Mouse (Mus musculus): Measurements from ENCODE around the gene Txnrd2. TPM values are rescaled to one million over a fixed set of nuclear protein-coding genes. Genes with fewer than 3 reads are reported as not detected.

Gene Txnrd2
- polyA plus RNA-seq, 2 experiments: 13.4 to 13.6 TPM

- peaks cover 18% of the 10 kb centered on the region for H3K4me1 ChIP-seq (ENCODE audit: control insufficient read depth, insufficient read depth, low read length)
- H3K36me3 ChIP-seq (ENCODE audit: control insufficient read depth, insufficient read depth, low read length): no peaks in the 10 kb centered on the region
- ATAC-seq (ENCODE audit: low FRiP score, low read depth) (no peak), DNase-seq (ENCODE audit: low spot score) (no peak)
- H3K9ac ChIP-seq (ENCODE audit: low read depth, low read length, severe bottlenecking): 0 out of 2 replicates have a peak overlapping the region, but pooled peaks have one; percentile 16
- H3K9me3 ChIP-seq (ENCODE audit: control insufficient read depth, low read length): no peaks in the 10 kb centered on the region
- no peak overlapping the region for H3K4me2 ChIP-seq (replicated peaks; ENCODE audit: low read depth, low read length, severe bottlenecking)
- no peak overlapping the region for H3K4me3 ChIP-seq (replicated peaks; ENCODE audit: low read length)
- no peak for TF ChIP-seq POLR2A (IDR thresholded peaks at IDR 0.05; ENCODE audit: borderline replicate concordance, extremely low read depth, insufficient read depth, insufficient read length)
- no peak overlapping the region for H3K27ac ChIP-seq (replicated peaks; ENCODE audit: low read depth, low read length)
- H3K27me3 ChIP-seq (ENCODE audit: control insufficient read depth, insufficient read depth, low read length): no peaks in the 10 kb centered on the region
These were observed 21.1 kb downstream of the Txnrd2 start for GRCm38 (mm10) chr16:18447243-18447642.

GRCm38 (mm10) chr16:18448104-18448503, 21.9 kb downstream of the Txnrd2 start:
- no peak overlapping the region for H3K4me3 ChIP-seq (replicated peaks; ENCODE audit: low read length)
- TF ChIP-seq POLR2A (IDR thresholded peaks at IDR 0.05; ENCODE audit: borderline replicate concordance, extremely low read depth, insufficient read depth, insufficient read length): no peak
- H3K9me3 ChIP-seq (ENCODE audit: control insufficient read depth, low read length): no peaks in the 10 kb centered on the region
- no peak overlapping the region for H3K9ac ChIP-seq (ENCODE audit: low read depth, low read length, severe bottlenecking)
- 41% methylated on average over 6 of the region's 6 CpGs for WGBS
- peaks cover 23% of the 10 kb centered on the region for H3K4me1 ChIP-seq (ENCODE audit: control insufficient read depth, insufficient read depth, low read length)
- no peak overlapping the region for H3K27ac ChIP-seq (replicated peaks; ENCODE audit: low read depth, low read length)
- H3K36me3 ChIP-seq (ENCODE audit: control insufficient read depth, insufficient read depth, low read length): no peaks in the 10 kb centered on the region
- ATAC-seq (ENCODE audit: low FRiP score, low read depth): no peak; the same call in 1 of the 2 replicates
- H3K4me2 ChIP-seq (replicated peaks; ENCODE audit: low read depth, low read length, severe bottlenecking): no peak overlapping the region
- no peak for DNase-seq (ENCODE audit: low spot score)
- H3K27me3 ChIP-seq (ENCODE audit: control insufficient read depth, insufficient read depth, low read length): no peaks in the 10 kb centered on the region

GRCm38 (mm10) chr16:18449005-18449404, 22.8 kb downstream of the Txnrd2 start:
- Histone ChIP-seq H3K4me3 (replicated peaks; ENCODE audit: low read length) (no peak overlapping the region), H3K9me3 (ENCODE audit: control insufficient read depth, low read length) (no peaks in the 10 kb centered on the region), H3K27ac (replicated peaks; ENCODE audit: low read depth, low read length) (no peak overlapping the region), H3K9ac (ENCODE audit: low read depth, low read length, severe bottlenecking) (no peak overlapping the region), H3K27me3 (ENCODE audit: control insufficient read depth, insufficient read depth, low read length) (no peaks in the 10 kb centered on the region), H3K36me3 (ENCODE audit: control insufficient read depth, insufficient read depth, low read length) (no peaks in the 10 kb centered on the region), H3K4me1 (ENCODE audit: control insufficient read depth, insufficient read depth, low read length) (peaks cover 23% of the 10 kb centered on the region), H3K4me2 (replicated peaks; ENCODE audit: low read depth, low read length, severe bottlenecking) (no peak overlapping the region)
- 96% methylated on average over 4 of the region's 4 CpGs for WGBS
- no peak for DNase-seq (ENCODE audit: low spot score)
- ATAC-seq (ENCODE audit: low FRiP score, low read depth): no peak
- TF ChIP-seq POLR2A (IDR thresholded peaks at IDR 0.05; ENCODE audit: borderline replicate concordance, extremely low read depth, insufficient read depth, insufficient read length): no peak

- ATAC-seq (ENCODE audit: low FRiP score, low read depth): peak; percentile 32; the same call in 1 of the 2 replicates
- peak; percentile 48 for DNase-seq (ENCODE audit: low spot score)
- WGBS: 36% methylated on average over 9 of the region's 9 CpGs
- Histone ChIP-seq H3K9ac (ENCODE audit: low read depth, low read length, severe bottlenecking) (no peak overlapping the region), H3K4me1 (ENCODE audit: control insufficient read depth, insufficient read depth, low read length) (peaks cover 23% of the 10 kb centered on the region), H3K36me3 (ENCODE audit: control insufficient read depth, insufficient read depth, low read length) (0 out of 2 replicates have a peak, but pooled peaks cover under 1% of the 10 kb centered on the region), H3K9me3 (ENCODE audit: control insufficient read depth, low read length) (no peaks in the 10 kb centered on the region), H3K27me3 (ENCODE audit: control insufficient read depth, insufficient read depth, low read length) (no peaks in the 10 kb centered on the region), H3K4me3 (replicated peaks; ENCODE audit: low read length) (no peak overlapping the region), H3K4me2 (replicated peaks; ENCODE audit: low read depth, low read length, severe bottlenecking) (no peak overlapping the region), H3K27ac (replicated peaks; ENCODE audit: low read depth, low read length) (no peak overlapping the region)
- TF ChIP-seq POLR2A (IDR thresholded peaks at IDR 0.05; ENCODE audit: borderline replicate concordance, extremely low read depth, insufficient read depth, insufficient read length): no peak
These were observed 25.4 kb downstream of the Txnrd2 start for GRCm38 (mm10) chr16:18451486-18452181.

GRCm38 (mm10) chr16:18452361-18452862, 26.2 kb downstream of the Txnrd2 start:
- Histone ChIP-seq H3K36me3 (ENCODE audit: control insufficient read depth, insufficient read depth, low read length) (peaks cover 6% of the 10 kb centered on the region; the same call in 1 of the 2 replicates), H3K9me3 (ENCODE audit: control insufficient read depth, low read length) (no peaks in the 10 kb centered on the region), H3K27me3 (ENCODE audit: control insufficient read depth, insufficient read depth, low read length) (no peaks in the 10 kb centered on the region), H3K9ac (ENCODE audit: low read depth, low read length, severe bottlenecking) (no peak overlapping the region), H3K27ac (replicated peaks; ENCODE audit: low read depth, low read length) (no peak overlapping the region), H3K4me1 (ENCODE audit: control insufficient read depth, insufficient read depth, low read length) (peaks cover 23% of the 10 kb centered on the region), H3K4me2 (replicated peaks; ENCODE audit: low read depth, low read length, severe bottlenecking) (no peak overlapping the region), H3K4me3 (replicated peaks; ENCODE audit: low read length) (no peak overlapping the region)
- no peak for TF ChIP-seq POLR2A (IDR thresholded peaks at IDR 0.05; ENCODE audit: borderline replicate concordance, extremely low read depth, insufficient read depth, insufficient read length)
- ATAC-seq (ENCODE audit: low FRiP score, low read depth) (no peak), DNase-seq (ENCODE audit: low spot score) (no peak)
- WGBS: 83% methylated on average over 8 of the region's 8 CpGs

All from limb, embryonic 14.5 days (tissue).